Mouse (Mus musculus): ENCODE results near the gene Adipoq.

Gene Adipoq

DNA sequence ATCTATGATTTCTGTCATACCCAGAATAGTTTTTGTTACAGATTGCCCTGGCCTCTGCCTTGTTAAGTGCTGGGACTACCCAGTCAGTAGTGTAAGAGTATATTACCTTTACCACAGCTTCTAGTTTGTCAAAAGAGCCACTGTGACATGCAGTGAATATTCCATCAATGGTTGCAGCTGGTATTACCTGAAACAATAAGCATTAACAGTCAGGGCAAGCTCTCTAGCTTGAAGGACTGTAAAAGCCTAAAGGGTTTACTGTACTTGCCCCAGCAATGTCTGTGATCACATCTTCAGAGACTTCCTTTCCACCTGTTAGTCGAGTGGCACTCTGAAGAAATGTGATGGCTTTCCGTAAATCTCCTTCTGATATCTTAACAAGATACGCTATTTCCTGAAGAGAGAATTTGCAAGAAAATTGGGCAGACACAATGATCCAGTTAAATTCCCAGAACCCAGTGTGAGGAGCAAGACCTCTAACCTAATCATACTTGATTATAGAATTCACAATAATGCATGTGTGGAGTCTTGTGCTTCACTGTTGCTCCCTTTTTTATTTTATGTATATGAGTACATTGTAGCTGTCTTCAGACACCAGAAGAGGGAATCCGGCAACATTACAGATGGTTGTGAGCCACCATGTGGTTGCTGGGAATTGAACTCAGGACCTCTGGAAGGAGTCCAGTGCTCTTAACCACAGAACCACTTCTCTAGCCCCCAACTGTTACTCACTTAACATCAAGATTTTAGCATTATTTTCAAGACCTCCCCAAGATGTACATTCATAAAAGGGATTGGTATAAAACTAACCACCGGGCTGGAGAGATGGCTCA lies 31.8 kb upstream of the Adipoq start:
- DNase-seq (ENCODE audit: low spot score) = no peak

GRCm38 (mm10) chr16:23115486-23115885 lies 30.9 kb upstream of the Adipoq start:
- DNase-seq (ENCODE audit: low spot score) = no peak

DNA sequence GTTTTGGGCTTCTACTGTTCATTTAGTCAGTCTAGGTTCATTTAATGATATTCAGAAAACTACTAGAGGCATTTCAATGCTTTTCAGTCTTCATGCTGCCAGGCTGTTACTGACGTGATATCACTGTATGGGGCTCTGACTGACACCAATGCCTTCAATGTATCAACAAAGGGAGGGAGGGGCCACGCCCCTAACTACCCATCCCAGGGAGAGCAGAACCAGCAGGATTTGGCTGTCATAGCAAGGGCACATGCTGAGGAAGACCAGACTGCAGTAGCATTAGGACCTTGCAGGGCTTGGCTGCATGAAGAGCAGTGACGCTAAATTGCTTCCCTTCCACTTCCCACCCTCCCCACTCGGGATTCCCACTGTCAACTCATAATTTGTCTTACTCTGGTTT lies 29.2 kb upstream of the Adipoq start:
- DNase-seq (ENCODE audit: low spot score) = no peak

- DNase-seq (ENCODE audit: low spot score) = no peak
These were observed 23.9 kb upstream of the Adipoq start for GRCm38 (mm10) chr16:23122446-23122845.

- no peak for DNase-seq (ENCODE audit: low spot score)
These were observed 23.2 kb upstream of the Adipoq start for GRCm38 (mm10) chr16:23123104-23123503.

GRCm38 (mm10) chr16:23124398-23124797 lies 21.9 kb upstream of the Adipoq start:
- DNase-seq (ENCODE audit: low spot score) = no peak

- no peak for DNase-seq (ENCODE audit: low spot score)
These were observed 19.0 kb upstream of the Adipoq start for GRCm38 (mm10) chr16:23127311-23127672.

DNA sequence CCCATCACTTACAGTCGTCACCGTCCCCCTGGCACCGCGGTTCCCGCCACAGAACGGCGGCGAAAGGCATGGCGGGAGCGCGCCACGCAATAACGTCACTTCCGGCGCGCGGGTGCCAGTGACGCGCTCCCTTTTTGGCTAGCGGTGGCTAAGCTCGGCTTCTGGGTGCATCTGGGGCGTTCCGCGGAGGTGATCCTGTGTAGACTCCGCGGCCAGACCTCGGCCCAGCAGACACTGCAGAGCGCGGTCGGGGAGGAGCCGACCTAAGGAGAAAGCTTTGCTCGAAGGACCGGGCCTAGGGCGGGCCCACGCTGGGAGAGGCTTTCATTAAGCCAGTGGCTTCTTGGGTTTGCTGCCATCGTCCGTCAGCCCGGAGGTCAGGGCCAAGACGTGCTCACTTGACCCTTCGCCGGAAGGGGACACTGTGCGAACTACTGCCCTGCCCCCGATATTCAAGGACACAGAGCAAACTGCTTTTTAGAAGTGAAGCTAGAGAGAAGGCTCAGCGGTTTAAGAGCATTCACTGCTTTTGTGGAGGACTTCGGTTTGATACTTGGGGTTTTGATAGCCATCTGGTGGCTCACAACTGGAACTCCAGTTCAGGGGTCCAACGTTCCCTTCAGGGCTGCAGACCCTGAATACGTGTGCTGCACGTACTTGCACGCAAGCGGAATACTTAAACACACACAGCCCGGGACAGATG lies 18.5 kb upstream of the Adipoq start, which contains the start of gene Rfc4:
TSS of gene Rfc4 (minus strand) at position 65 of the 703 bp plus-strand sequence.
- DNase-seq (ENCODE audit: low spot score) = peak; percentile 95

GRCm38 (mm10) chr16:23130303-23130702 lies 16.0 kb upstream of the Adipoq start:
- no peak for DNase-seq (ENCODE audit: low spot score)

GRCm38 (mm10) chr16:23132336-23132735 lies 14.0 kb upstream of the Adipoq start:
- DNase-seq (ENCODE audit: low spot score) = no peak

DNA sequence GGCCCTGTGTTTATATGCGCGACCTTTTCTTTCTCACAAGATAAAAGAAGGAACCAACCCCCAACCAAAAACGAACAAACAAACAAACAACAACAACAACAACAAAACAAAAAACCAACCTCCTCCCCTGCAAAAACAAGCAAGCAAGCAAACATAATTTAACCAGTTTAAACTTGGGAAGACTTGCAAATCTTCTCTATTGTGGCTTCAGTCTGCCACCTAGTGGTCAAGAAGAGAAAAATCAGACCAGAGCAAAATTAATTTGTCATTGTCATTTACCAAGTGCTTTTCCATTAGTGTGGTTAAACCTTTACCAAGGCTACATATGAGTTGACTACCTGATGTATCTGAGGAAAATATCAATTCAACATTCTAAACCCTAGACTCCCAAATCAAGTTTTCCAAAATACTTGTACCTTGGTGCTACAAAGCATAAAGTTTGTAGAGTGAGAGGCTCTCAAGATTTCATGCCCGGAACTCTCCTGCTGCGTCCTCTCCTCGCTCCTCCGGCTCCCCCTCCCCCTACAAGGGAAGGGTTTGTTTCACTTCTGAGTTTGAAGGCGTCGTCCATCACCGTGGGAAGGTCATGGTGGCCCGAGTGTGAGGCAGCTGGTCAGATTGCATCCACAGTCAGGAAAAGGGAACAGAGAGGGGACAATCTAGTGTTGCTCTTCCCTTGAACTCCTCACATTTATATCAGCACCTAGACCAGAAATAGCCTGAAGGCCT lies 10.8 kb upstream of the Adipoq start:
- DNase-seq (ENCODE audit: low spot score) = peak; percentile 36

DNA sequence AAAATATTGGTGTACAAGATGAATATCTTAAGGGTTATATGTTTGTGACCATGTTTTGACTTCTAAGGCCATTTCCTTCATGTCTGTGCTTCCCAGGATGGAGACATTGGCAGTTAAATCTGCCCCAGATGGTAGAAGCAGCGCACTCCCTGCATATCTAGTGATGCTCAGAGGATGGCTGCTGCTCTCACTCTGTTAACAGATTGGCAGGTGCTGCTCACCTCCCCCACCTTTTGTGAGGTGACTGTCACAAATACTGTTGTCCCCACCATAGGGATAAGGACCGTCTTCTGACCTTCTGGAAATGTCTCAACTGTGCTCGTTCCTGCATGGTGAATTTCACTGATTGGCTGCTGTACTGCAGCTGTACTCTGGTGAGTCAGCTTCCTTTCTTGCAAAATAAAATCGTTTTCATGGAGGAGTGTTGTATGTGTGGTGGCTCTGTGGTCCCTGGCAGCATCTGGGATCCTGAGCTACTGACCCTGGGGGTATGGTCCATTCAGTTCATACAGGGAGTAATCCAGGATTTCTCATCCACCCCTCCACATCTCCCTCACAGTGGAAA lies 9.8 kb upstream of the Adipoq start:
- no peak for DNase-seq (ENCODE audit: low spot score)

DNA sequence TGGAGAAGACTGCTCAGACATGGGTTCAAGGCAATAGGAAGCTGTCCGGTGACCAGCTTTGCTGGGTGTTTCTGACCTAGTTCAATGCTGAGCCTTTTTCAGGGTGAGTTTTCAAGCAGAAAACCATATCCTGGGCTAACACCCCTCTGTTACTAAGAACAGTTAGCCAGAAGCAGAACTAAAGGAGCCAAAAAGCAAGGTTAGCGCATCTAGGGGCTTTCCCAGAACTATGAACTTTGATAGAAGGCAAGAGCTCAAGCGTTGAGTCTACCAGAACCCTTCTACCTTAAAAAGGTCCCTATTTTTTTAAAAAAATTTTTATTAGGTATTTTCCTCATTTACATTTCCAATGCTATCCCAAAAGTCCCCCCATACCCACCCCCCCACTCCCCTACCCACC lies 5.4 kb upstream of the Adipoq start:
- no peak for DNase-seq (ENCODE audit: low spot score)

DNA sequence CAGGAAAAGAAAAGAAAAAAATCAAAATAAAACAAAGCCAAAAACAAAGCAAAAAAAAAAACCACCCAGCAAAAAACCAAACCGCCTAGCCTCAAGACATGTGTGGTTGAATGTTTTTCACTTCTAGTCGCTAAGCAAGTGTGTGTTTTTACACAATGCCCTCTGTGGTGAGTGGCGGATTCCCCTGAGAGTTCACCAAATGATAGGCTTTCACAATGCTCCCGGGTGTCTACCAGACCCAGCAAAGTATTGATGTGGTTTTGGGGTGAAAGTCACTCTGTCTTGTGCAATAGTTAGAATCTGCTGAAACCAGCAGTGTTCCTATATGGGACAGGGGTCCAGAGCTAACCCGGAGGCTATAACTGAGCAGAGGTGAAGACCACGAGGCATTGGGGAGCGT lies 2.0 kb upstream of the Adipoq start:
- peak; percentile 88 for DNase-seq (ENCODE audit: low spot score)

GRCm38 (mm10) chr16:23145211-23145610 lies 1.1 kb upstream of the Adipoq start:
- no peak for DNase-seq (ENCODE audit: low spot score)

GRCm38 (mm10) chr16:23148936-23149335 lies 2.6 kb downstream of the Adipoq start:
- no peak for DNase-seq (ENCODE audit: low spot score)

DNA sequence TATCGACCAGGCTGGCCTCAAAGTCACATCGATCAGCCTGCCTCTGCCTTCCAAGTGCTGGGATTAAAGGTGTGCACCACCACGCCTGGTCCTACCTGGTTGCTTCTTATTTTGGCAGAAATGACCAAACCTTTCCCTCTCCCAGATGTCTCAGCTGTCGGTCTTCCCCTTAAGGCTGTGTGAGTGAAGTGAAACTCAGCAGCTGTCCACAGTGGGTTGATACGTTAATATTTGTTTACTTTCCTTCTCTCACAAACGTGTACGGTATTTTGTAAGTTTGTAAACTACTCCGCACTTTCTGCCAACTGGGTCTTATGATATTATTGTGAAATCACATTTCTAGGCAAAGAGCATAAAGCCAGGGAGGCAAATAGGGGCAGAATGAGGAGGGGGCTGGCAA lies 3.1 kb downstream of the Adipoq start:
- no peak for DNase-seq (ENCODE audit: low spot score)

DNA sequence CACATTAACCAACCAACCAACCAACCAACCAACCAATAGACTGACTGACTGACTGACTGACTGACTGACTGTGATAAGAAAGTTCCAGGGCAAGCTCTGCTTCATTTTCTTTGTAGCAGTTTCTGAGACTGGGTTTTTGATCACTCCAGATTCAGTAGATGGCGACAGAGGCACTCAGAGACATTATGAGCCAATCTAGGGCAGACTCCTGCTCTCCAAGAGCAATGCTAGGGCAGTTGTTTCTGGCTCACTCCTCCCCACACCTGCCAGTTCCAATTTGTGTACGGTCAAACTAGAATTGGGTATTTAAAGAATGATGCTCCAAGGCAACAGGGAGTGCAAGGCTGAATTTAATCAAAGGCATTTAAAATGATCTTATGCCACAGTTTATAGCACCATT lies 5.1 kb downstream of the Adipoq start:
- peak; percentile 59 for DNase-seq (ENCODE audit: low spot score)

DNA sequence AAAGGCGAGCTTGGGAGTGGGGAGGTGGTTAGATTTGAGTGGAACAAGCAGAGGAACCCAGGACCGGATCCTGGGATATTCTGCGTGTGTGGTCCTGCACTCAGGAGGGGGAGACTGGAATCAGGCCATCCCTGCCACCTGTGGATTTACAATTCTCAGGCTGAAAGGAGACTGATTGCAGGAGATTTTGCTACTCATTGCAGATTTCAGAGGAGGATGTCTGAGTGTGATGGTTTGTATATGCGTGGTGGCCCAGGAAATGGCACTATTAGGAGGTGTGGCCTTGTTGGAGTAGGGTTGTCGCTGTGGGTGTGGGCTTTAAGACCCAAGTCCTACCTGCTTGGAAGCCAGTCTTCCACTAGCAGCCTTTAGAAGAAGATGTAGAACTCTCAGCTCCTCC lies 7.9 kb downstream of the Adipoq start:
- no peak for DNase-seq (ENCODE audit: low spot score)

GRCm38 (mm10) chr16:23157013-23157412 lies 10.7 kb downstream of the Adipoq start:
- no peak for DNase-seq (ENCODE audit: low spot score)

GRCm38 (mm10) chr16:23158292-23158691 lies 12.0 kb downstream of the Adipoq start:
- DNase-seq (ENCODE audit: low spot score) = no peak

GRCm38 (mm10) chr16:23158957-23159356 lies 12.6 kb downstream of the Adipoq start:
- no peak for DNase-seq (ENCODE audit: low spot score)

All from T-cell, adult 2 months (primary cell).